Mouse (Mus musculus) adipocyte (in vitro differentiated cells): ENCODE data around the gene Elmo2.

Experiments used
- DNase-seq: peaks from one replicate; pipeline ENCODE4 v3.0.0-alpha.2; 2016; ENCODE audit warnings: low spot score

Gene Elmo2

GRCm38 (mm10) chr2:165257151-165257834 is 69.0 kb downstream of the Elmo2 start:
- no peak for DNase-seq

DNA sequence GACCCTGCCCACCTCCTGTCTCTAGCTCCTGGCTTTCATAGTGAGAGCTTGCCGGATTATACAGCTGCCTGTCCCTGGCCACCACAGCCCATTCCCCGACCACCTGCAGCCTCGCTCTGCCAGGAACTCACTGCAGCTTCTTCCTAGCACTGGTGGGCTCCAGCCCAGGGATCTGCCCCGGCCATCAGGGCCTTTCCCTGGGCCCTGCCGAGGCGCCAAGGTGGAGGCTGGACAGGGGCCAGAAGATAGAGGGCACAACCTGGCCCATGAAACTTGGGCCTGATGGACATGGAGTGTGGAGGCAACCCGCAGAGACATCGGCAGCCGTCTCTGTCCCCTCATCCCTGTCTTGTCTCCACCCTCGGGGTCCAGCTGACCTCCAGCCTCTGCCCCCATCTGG is 70.1 kb downstream of the Elmo2 start:
- no peak for DNase-seq

- DNase-seq: no peak
These were observed 72.4 kb downstream of the Elmo2 start for GRCm38 (mm10) chr2:165253867-165254266.

DNA sequence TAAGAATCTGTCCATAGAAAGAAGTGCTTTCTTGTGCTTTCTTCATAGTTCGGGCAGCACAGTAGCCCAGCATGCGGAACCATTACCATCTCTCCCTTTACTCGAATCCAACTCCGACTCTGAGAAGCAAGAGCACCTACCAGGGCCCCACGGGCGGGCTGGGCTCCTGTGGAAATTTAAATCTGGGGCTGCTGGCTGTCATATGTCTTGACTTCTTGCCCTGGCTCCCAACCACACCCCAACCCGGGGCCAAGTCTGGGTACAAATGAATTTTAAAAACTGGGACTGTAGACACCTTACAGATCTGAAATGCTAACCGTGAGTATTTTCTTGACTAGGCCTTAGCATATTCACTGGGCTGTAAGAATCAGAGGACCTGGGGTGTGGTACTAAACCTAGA is 73.0 kb downstream of the Elmo2 start:
- no peak for DNase-seq

GRCm38 (mm10) chr2:165252801-165253200 is 73.5 kb downstream of the Elmo2 start:
- no peak for DNase-seq

GRCm38 (mm10) chr2:165252381-165252780 is 73.9 kb downstream of the Elmo2 start:
- no peak for DNase-seq

DNA sequence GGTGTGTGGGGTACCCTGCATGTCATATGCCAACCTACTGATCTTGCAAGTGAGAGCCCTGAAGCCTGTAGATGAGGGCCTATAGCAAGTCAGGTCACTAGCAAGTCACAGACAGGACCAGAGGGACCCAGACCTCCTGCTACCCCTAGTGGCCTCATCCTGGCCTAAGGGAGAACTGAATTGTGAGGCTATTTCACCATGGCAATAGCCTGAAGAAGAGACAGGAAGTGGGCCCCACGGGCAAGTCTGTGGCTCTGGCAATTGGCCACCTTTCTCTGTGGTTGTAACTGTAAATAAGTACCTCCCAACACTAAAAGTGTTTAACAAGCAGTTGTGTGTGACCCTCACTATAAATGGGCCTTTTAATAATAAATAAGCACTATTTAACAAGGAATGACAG is 75.4 kb downstream of the Elmo2 start:
- no peak for DNase-seq

GRCm38 (mm10) chr2:165248967-165249366 is 77.3 kb downstream of the Elmo2 start:
- no peak for DNase-seq

DNA sequence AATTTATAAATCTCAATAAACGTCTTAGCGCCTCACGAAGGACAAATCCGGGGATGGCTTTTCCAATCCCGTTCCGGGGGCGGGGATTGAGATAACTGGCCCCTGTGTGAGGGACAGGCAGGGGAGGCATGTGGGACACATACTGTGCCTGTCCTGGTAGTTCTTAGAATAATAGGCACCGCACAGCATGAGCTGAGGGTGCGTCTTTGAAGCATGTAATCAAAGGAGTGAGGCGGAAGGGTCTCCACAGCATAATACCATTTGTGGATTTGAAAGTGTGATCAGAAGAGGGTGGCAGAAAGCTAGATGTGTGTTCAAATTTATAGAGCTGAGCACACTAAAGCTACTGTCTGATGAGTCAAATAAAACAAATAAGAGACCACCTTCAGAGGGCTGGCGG is 79.9 kb downstream of the Elmo2 start:
- no peak for DNase-seq

- no peak for DNase-seq
These were observed 83.1 kb downstream of the Elmo2 start for GRCm38 (mm10) chr2:165243122-165243720.

GRCm38 (mm10) chr2:165242575-165242974 is 83.7 kb downstream of the Elmo2 start:
- no peak for DNase-seq

DNA sequence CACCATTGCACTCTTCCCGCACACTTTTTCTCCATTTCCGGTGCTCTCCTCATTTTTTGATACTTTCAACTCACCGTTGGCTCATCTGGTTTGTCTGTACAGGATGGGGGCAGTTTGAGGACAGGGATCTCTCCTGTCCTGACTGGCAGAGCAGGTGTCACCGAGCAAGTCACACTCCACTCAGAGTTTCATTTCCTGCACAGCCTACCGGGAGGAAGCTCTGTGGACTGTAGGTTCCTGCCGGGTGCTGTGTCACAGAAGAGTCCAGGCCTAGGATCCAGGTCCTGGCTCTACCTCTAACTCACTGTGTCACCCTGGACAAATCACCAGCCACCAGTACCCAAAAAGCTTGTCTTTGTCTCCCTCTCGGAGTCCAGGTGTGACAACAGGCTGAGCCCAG is 84.5 kb downstream of the Elmo2 start:
- DNase-seq: no peak

- no peak for DNase-seq
These were observed 85.9 kb downstream of the Elmo2 start for GRCm38 (mm10) chr2:165240371-165240770.

DNA sequence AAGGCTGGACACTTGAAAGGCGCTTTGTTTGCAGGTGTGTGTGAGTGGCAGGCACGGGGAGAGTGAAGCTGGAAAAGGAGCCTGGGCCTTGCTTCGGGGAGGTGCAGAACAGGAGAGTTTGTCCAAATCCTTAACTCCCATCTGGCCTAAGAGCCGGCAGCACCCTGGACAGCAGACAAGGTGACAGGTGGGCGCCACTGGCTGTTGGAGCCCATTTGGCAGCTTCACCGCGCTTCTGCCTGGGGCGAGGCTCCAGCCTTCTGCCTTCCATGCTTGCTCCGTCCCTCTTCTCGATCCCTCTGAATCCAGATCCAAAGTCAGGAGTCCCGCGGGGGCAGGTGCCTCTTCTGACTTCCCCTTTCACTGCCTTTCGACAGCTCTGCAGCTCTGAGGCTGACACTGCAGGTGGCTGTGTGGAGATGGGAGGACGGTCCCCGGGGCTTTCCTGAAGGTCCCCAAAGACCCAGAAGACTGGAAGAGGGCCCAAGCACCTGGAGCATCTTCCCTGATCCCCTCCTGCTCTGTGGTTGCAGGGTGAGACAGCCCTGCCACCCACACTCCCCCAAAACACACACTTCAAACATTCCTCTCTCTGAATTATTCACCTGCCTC is 86.6 kb downstream of the Elmo2 start:
- DNase-seq: no peak

GRCm38 (mm10) chr2:165238416-165239145 is 87.7 kb downstream of the Elmo2 start:
- DNase-seq: no peak
